Mouse (Mus musculus) adrenal gland, postnatal 25 days (tissue): ENCODE measurements around the gene Trip12. TPM values are rescaled to one million over a fixed set of nuclear protein-coding genes. Genes with fewer than 3 reads are reported as not detected.

Experiments used
- DNase-seq: peaks from one replicate; pipeline ENCODE4 v3.0.0; 2021; ENCODE audit warnings: mixed read lengths
- total RNA-seq: library from RNA; stranded (reverse); gene quantifications from 2 replicates; pipeline ENCODE4 v1.2.3, GENCODE M21; 2021

The Trip12 gene
- total RNA-seq, 1 experiment from 2014 or later: 288 TPM

DNA sequence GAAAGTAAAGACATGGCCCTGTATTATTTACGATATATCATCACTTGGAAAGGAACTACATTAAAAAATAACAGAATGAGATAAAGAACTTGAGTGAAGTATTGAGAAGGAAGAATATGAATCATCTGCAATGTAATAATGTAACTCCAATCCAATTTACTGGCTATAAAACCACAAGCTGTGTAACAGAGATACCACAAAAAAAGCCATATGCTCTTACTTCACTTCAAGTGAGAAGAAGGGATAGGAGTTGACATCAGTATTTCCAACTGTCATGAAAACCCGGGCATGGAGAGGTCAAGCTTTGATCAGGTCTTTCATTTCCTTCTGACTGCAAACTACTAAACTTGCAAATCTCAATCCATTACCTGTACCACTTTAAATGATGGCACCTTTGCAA, 48.9 kb downstream of the Trip12 start:
- DNase-seq: no peak

DNA sequence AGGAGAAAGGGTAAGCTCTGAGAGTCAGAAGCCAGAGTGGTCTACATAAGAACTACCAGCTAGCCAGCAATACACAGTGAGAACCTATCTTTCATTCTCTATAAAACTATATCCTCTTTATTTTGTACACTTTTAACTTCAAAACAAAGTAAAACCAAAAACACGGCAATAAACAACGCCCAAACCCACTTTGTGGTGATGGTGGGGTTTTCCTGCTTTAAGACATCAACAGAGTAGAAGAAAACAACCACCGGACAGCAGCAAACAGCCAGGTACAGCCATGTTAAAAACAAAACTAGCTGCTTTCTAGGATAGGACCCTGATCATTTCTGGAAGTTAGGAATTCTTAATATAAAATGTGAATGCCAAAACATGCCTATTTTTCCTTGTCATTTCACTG, 59.7 kb downstream of the Trip12 start:
- DNase-seq: no peak

DNA sequence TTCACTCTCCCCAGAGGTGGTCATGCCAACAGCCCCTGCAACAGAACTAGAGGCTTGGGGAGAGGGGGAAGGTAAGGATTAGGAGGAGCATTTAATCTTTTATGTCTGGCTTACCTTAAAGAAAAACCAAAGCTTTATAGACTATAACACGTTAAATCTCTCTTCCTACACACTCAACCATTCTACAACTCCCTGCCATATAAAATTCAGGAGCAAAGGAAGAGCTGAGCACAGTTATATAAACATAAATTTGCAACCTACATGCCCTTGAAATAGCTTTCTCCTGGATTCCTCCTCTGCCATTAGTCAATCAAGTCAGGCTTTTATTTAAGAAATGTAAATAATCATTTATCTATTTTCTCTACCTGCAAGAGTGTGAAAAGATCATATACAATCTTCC, 62.9 kb downstream of the Trip12 start:
- no peak for DNase-seq

DNA sequence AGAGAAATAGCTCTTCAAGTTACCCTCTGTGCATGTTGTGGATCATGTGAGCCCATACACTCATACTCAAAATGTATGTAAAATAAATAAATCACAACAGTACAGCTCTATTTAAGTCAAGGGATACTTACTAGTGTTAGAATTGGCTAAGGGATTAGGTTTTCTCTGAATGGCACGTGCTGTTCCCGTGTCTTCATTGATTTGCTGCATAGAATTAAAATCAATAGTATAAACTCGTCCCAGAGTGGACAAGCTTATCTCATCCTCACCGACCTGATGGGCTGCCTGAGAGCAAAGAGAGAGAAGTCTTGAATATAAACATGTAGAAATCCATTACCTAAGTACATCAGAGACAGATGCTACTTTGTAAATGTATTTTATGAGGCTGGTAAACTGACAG, 81.5 kb downstream of the Trip12 start:
- DNase-seq: no peak

DNA sequence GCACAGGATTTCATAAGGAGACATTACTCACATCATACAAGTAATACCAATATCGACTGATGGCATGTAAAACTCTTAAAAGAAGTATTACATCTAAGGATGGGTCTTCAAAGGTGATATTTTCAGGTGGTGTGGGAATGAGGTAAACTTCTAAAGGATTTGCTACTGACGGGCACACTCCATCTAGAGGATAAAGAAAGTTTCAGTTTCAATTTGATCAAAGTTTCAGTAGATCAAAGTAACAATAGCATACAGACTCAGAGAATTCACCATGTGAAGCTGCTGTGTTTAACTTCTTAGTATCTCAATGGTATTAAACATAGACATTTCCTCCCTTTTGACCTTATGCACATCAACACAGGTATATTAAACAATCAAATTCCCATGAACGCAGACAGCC, 98.2 kb downstream of the Trip12 start:
- no peak for DNase-seq

DNA sequence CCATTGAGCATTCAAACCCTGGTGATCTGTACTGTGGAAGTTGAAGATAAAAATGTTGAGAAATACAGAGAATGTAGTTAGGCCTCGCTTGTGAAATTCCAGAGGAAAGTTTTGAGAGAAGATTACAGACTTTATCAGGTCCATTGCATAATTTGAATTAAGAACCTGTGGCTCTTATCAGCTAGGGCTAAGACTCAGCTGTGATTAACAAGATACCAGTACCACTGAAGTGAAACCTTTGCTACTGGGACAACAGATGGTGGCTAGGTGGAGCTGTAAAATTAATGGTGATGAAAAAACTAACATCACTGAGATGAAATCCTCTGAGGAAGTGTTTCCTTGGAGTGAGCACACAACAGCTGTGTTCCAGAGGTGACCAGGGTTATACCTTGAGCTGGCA, 100.2 kb downstream of the Trip12 start:
- DNase-seq: no peak

DNA sequence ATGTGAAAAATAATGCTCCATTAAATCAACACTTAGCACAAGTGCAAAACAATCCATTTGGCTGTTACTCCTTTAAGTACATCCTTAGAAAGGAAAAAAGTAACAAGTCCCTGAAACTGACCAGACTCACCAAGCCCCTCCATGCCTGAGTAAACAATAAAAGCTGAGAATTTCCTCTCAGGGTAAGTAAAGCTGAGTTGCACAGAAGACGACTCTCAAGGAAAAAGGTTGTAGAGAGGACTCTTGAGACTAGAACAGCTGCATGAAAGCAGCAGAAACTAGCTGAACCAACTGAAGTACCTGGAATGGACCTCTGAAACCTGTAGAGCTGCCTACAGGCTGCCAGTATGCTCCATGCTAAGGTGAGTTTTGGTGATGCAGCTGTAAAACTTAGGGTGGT, 103.2 kb downstream of the Trip12 start:
- DNase-seq: no peak

DNA sequence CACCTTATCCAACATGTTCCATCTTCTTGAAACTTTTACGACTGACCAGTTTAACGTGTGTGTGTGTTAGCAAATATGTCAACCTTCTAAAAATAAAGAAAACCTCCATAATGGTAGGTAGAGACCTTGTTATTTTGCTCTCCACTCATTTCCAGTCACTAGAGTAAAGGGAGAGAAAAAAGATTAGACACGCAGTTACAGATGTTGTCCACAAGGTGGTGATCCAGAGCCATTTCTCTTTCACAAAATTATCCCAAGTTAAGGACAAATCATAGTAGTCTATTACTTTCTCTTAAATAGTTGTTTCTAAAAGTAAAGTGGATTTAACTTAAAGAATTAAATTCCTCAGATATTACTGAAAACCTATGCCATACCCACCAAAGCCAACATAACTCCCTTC, 106.5 kb downstream of the Trip12 start:
- DNase-seq: no peak

DNA sequence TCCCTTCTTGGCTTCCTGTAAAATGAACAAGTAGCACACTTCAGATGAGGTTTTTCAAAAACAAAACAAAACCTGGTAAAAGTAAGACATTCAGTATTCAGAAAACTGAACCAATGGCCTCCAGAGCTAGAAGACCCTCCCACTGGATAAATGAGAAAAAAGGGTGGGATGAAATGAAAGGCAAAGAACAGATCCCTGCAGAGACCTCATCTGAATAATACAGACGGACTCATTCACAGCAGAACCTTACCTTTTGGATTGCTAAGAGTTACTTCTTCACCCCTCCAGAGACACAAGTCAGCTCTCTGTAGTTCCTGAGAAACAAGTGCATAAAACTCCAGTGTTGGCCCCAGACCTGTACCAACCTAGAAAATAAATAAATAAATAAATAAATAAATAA, 108.6 kb downstream of the Trip12 start:
- no peak for DNase-seq

DNA sequence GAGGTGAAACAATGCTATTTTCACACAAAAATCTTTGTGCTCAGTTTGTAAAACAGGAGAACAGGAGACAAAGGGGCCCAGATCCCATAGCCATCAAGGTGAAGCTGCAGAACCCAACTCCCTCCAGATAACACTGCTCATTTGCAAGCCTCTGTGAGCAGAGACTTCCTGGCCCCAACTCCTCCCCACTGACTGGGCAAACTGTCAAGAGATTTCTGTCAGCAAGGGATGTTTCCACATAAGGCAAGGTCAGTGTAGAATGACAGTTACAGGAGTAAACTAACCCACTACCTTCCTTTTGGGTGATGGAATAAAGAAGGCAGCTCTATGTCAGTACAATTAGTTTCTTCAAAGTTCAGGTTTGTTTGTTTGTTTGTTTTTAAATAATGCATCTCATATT, 117.5 kb downstream of the Trip12 start:
- peak; percentile 4 for DNase-seq

DNA sequence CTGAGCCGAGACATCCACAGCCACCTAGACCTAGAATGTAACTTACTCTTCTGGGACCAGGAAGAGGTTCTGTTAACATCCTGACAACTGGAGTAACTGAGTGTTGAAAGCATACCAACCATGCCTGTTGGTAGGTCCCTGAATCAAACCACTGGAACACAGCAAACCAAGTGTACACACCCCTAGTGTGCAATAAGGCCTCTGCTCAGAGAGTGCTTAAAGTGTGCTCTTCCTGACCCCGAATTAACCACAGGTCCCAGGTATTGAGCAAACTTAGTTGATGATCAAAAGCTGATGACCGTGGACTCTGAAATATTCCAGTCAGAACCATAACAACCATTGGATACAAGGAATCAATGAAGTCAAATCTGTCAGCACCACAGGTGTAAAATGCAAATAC, 117.9 kb downstream of the Trip12 start:
- no peak for DNase-seq

DNA sequence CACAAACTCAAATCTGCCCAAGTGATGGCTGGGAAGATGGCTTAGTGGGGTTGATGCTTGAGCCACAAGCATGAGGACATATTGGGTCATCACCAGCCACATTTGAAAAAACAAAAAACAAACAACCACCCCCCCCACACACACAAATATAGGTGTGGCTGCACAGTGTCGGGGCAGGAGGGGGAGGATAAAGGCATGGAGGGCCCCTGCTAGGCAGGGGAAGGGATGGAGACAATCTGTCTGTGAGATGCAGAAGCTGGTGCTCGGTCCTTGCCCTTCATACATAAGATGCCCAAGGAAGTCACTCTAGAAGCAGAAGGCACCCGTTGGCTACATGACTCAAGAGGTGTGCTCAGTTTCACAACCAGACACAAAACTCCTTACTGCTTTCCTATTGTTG, 118.4 kb downstream of the Trip12 start:
- no peak for DNase-seq

DNA sequence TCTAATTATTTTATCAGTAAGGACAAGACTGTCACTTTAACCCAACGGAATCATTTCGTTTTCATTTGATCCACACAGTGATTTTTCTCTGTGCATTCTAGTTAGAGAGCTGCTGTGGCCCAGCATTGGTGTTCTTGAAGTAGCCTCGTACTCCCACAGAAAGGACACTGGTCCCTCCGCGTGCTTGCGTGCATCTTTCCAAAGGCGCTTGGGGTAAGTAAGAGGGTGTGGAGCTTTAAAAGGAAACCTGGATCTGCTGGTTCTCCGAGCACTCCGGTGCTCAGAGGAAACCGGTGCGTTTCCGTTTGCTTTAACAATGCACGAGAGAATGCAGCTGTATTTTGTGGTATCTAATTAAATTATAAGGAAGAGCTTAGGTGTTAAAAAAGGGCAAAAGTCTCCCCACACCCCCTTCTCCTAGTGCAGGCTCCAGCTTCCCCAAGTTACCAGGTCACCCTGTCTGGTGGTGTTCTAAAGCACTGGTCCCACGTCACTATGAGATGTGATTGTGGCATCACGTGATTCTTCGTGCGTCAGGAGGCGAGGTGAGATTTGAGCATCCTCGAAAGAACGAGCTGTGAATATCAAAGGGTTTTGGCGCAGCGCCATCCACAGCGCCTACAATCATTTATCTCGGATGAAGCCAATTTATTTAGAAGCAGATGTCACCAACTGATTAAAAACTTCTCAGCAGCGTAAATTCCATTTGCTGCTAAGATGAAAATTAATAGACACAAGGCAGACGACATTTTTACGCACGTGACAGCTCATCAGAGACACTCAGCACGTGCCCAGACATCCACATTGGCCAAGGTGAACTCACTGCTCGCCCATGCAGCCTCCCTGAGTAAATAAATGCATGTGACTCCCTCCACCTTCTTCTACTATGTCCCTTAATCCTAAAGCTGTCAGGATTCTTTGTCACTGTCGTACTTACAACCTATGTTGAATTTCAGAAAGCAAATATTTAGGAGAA, 130.2 kb downstream of the Trip12 start:
- peak; percentile 5 for DNase-seq

DNA sequence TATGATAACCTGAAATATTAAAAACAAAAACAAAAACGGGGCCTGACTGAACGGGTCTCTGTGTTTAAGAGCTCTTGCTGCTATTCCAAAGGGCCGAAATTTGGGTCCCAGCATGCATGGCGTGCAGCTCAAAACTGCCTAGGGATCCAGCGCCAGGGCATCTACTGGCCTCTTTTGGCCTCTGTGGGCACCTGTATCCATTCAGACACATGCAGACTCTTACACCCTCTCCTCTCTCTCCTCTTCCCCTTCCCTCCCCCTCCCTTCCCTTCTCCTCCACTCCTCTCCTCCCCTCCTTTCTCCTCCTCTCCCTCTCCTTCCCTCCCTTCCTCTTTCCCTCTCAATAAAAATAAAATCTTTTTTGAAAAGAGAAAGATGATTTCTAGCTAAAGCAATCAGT, 130.9 kb downstream of the Trip12 start:
- no peak for DNase-seq

DNA sequence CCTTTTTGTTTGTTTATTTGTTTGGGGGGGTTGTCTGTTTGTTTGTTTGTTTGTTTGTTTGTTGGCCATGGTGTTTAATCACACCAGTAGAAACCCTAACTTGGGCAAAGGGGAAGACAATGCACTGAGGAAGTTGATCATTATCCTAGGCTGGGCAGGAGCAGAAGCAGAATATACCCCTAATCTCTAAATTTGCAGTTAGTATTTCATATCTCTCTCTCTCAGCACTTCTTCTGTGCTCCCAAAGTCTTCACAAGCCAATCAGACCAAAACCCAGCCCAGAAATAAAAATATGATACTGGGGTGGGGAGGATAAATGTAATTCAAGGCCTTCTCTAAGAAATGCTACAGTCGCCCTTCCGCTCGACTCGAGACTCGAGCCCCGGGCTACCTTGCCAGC, 140.1 kb downstream of the Trip12 start:
- no peak for DNase-seq

DNA sequence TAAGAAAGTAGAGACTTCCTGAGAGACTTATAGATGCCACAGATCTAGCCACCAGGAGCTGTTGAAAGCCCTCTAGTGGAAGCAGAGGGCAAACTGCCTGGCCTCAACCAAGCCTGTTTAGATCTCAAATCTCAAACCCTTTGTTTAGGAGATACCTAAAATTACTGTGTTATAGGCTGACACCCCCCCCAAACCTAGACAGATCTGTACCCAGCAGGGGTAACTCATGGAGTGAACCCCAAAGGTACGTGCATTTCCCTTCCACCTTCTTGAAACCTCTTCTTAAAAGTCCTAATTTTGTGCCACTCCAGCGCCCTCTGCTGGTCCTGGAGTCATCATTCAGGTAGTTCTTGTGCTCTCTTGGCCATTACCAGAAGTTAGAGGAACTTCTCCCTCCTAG, 143.2 kb downstream of the Trip12 start:
- peak; percentile 61 for DNase-seq

DNA sequence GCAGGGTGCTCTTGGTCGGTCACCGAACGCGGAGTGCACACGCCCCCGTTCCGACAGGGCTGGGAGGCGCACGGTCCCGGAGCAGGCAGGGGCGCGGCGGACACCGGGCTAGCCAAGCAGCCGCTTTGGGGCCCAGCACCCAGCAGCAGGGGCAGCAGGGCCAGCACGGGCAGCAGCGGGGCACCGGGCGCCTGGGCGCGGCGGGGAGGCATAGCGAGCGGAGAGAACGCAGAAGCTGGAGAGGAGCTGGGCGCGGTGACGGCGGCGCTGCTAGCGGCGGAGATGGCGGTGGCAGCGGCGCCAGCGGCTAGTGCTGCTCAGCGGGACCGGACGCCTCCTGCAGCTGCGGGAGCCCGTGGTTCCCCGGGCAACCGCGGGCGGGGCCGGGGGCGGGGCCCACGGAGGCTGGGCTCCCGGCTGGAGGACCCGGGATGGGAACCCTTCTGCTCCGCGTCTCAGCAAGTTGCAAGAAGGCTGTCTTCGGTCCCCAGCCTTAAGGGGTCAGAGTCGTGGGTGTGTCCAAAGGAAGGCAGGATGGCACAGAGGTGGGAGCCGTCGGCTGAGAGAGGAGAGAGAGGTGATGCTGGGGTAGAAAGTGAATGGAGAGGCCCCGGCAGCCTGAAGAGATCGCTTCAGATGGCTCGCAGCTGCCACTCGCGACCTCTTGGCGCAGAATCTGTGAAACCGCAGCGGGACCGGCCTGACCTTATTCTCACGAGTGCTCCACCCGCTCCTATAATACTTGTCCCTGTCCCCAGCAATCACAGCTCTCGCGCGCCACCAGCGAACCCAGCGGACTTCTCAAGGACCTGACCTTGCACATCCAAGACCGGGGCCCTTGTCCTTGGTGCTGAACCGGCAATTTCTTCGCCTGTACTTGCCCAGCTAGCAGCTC, 144.6 kb downstream of the Trip12 start, which contains the start of gene Dner:
Gene Dner (minus strand): TSS at position 705 of the 895 bp plus-strand sequence.
- DNase-seq: peak; percentile 87

DNA sequence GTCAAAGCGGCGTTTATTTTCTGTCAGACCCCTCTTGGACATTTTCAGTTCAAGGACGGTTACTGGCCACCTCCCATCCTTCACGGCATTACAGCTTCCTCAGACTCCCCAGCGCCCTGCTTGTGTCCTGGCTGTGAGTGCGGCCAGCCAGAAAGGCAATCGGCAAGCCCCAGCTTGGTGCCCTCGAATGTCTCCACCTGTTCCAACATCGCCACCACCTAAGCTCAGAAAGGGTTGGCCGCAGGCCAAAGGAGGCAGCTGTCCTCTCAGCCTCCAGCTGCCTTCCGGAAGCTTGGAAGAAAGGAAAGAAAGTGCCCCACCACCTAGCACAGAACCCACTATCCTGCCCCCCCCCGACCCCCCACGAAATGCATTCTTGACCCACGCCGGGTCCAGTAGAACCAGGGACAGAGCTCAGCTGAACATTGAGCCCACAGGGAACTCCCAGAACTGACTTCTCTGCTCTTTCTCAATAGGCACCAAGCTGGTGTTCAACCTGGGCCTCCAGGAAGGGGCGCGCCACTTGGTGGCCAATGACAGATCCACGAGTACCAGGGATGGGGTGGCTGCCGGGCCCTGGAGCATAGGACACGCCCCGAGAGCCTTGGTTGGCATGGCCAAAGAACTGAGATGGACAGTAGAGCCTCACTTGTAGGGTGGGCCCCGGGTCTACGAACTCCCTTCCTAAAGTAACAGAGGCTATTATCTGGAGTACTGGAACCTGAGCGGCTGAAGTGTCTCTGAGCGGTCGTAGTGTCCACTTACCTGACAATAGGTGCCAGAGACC, 145.4 kb downstream of the Trip12 start:
- peak; percentile 22 for DNase-seq

DNA sequence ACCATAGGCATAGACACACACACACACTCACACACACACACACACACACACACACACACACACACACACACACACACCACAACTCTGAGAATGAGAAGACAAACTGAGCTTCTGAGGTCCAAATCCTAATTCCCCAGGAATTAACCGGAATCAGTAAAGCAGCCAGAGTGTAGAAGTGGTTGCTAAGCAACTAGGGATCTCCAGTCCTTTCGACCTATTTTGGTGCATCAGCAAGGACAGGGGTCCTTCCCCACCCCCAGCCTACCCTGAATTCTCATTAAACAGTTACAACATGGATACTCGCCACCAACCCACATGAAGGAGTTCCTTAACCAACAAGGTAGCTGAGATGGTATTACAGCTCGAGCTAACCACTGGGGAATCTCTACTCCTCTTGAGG, 162.4 kb downstream of the Trip12 start:
- no peak for DNase-seq
